Mouse (Mus musculus): ENCODE measurements around the gene Timm50.

The Timm50 gene

GRCm38 (mm10) chr7:28326457-28326856, 14.6 kb upstream of the Timm50 start:
- DNase-seq (ENCODE audit: low read depth, low spot score): no peak

- no peak for DNase-seq (ENCODE audit: low read depth, low spot score)
These were observed 13.4 kb upstream of the Timm50 start for GRCm38 (mm10) chr7:28325293-28325692.

GRCm38 (mm10) chr7:28321974-28322720, 10.3 kb upstream of the Timm50 start:
- DNase-seq (ENCODE audit: low read depth, low spot score): no peak

- DNase-seq (ENCODE audit: low read depth, low spot score): no peak
These were observed 6.8 kb upstream of the Timm50 start for GRCm38 (mm10) chr7:28318714-28319113.

- no peak for DNase-seq (ENCODE audit: low read depth, low spot score)
These were observed 6.2 kb upstream of the Timm50 start for GRCm38 (mm10) chr7:28318036-28318435.

GRCm38 (mm10) chr7:28311151-28311925, 534 bp downstream of the Timm50 start:
- peak; percentile 15 for DNase-seq (ENCODE audit: low read depth, low spot score)

- DNase-seq (ENCODE audit: low read depth, low spot score): no peak
These were observed 2.1 kb downstream of the Timm50 start for GRCm38 (mm10) chr7:28309737-28310136.

- no peak for DNase-seq (ENCODE audit: low read depth, low spot score)
These were observed 5.7 kb downstream of the Timm50 start for GRCm38 (mm10) chr7:28306216-28306615.

GRCm38 (mm10) chr7:28305641-28306040, 6.2 kb downstream of the Timm50 start:
- no peak for DNase-seq (ENCODE audit: low read depth, low spot score)

- no peak for DNase-seq (ENCODE audit: low read depth, low spot score)
These were observed 10.0 kb downstream of the Timm50 start, which contains the start of gene Dll3 for GRCm38 (mm10) chr7:28301616-28302433. TSS of gene Dll3 (minus strand) at chr7:28302238.

GRCm38 (mm10) chr7:28298837-28299625, 12.8 kb downstream of the Timm50 start:
- DNase-seq (ENCODE audit: low read depth, low spot score): peak; percentile 36

GRCm38 (mm10) chr7:28294481-28294880, 17.4 kb downstream of the Timm50 start:
- DNase-seq (ENCODE audit: low read depth, low spot score): no peak

GRCm38 (mm10) chr7:28290638-28291590, 21.0 kb downstream of the Timm50 start, which contains the start of gene Selenov:
TSS of gene Selenov (minus strand) at chr7:28291186.
- DNase-seq (ENCODE audit: low read depth, low spot score): no peak

- DNase-seq (ENCODE audit: low read depth, low spot score): no peak
These were observed 21.7 kb downstream of the Timm50 start for GRCm38 (mm10) chr7:28290165-28290564.

GRCm38 (mm10) chr7:28280630-28281029, 31.2 kb downstream of the Timm50 start:
- DNase-seq (ENCODE audit: low read depth, low spot score): no peak

GRCm38 (mm10) chr7:28278279-28278652, 33.6 kb downstream of the Timm50 start:
- DNase-seq (ENCODE audit: low read depth, low spot score): no peak

GRCm38 (mm10) chr7:28277615-28278278, 34.1 kb downstream of the Timm50 start, which contains the start of gene Eid2b:
TSS of gene Eid2b (plus strand) at chr7:28277739.
- DNase-seq (ENCODE audit: low read depth, low spot score): peak; percentile 94

GRCm38 (mm10) chr7:28277237-28277614, 34.6 kb downstream of the Timm50 start:
- DNase-seq (ENCODE audit: low read depth, low spot score): no peak

GRCm38 (mm10) chr7:28271761-28272160, 40.1 kb downstream of the Timm50 start:
- no peak for DNase-seq (ENCODE audit: low read depth, low spot score)

Data from skeletal muscle tissue, adult 2 months (tissue).